Mouse (Mus musculus): Measurements from ENCODE around the gene Olfr131. TPM values are rescaled to one million over a fixed set of nuclear protein-coding genes. Genes with fewer than 3 reads are reported as not detected.
"Not testable (repeated sequence)": the region's sequence is repeated elsewhere in the genome, so short reads cannot be mapped to it uniquely, and the experiment has no call there.

Olfr131 gene
- polyA plus RNA-seq (2014; fragmentation: Nextera tagmentation; extraction: Ambion mirVana) = not detected in 2 replicates

- no peak for ATAC-seq (ENCODE audit: insufficient read depth, low FRiP score, low TSS enrichment)
- no peaks in the 10 kb centered on the region for H3K9me3 ChIP-seq (ENCODE audit: control insufficient read depth, low read length)
- H3K4me1 ChIP-seq (ENCODE audit: control insufficient read depth, insufficient read depth, low read length) = no peaks in the 10 kb centered on the region
- no peaks in the 10 kb centered on the region for H3K27me3 ChIP-seq (ENCODE audit: control insufficient read depth, insufficient read depth, low read length)
- H3K4me2 ChIP-seq (ENCODE audit: low read depth) = no peak within 1 kb of the TSS
- H3K27ac ChIP-seq (ENCODE audit: low read depth, low read length) = no peak within 1 kb of the TSS
- no peaks in the 10 kb centered on the region for H3K36me3 ChIP-seq (ENCODE audit: control insufficient read depth, insufficient read depth, low read length)
- no peak for DNase-seq (ENCODE audit: low spot score)
- H3K4me3 ChIP-seq (ENCODE audit: low read depth, low read length) = no peak within 1 kb of the TSS
- no peak within 1 kb of the TSS for H3K9ac ChIP-seq (ENCODE audit: low read length)
Measured at GRCm38 (mm10) chr17:38088593-38088992, at the start of gene Olfr131. Olfr131 (minus strand) TSS chr17:38088693.

GRCm38 (mm10) chr17:38134426-38134825, 45.9 kb upstream of the Olfr131 start, which contains the start of gene Olfr132:
Olfr132 (minus strand) TSS chr17:38134526.
- Histone ChIP-seq H3K4me3 (ENCODE audit: low read depth, low read length) (no peak within 1 kb of the TSS), H3K9ac (ENCODE audit: low read length) (no peak within 1 kb of the TSS), H3K27ac (ENCODE audit: low read depth, low read length) (no peak within 1 kb of the TSS), H3K36me3 (ENCODE audit: control insufficient read depth, insufficient read depth, low read length) (no peaks in the 10 kb centered on the region), H3K9me3 (ENCODE audit: control insufficient read depth, low read length) (no peaks in the 10 kb centered on the region), H3K4me1 (ENCODE audit: control insufficient read depth, insufficient read depth, low read length) (no peaks in the 10 kb centered on the region), H3K27me3 (ENCODE audit: control insufficient read depth, insufficient read depth, low read length) (no peaks in the 10 kb centered on the region), H3K4me2 (ENCODE audit: low read depth) (no peak within 1 kb of the TSS)
- WGBS = 77% methylated on average over 1 of the region's 1 CpGs
- no peak for DNase-seq (ENCODE audit: low spot score)
- ATAC-seq (ENCODE audit: insufficient read depth, low FRiP score, low TSS enrichment) = no peak

DNA sequence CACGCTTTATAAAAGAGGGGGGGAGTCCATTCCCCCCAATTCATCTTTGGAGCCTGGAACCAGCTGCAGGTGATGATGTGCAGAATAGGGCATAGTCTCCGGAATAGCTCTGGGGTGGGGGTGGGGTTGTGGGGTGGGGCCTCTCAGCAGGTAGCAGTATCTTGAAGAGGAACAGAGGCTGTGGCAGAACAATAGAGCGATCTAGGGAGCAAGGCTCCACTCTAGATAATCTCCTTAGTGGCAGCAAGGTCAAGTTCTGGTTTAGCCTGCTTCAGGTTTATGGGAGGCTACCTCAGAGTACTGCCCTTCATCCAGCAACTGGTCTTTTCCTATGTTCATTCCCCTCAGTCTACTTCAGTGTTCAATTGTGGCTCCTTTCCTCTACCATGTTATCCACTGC, 36.9 kb upstream of the Olfr131 start:
- H3K4me1 ChIP-seq (ENCODE audit: control insufficient read depth, insufficient read depth, low read length); DNase-seq (ENCODE audit: low spot score); ATAC-seq (ENCODE audit: insufficient read depth, low FRiP score, low TSS enrichment); H3K9ac ChIP-seq (ENCODE audit: low read length); H3K36me3 ChIP-seq (ENCODE audit: control insufficient read depth, insufficient read depth, low read length); H3K9me3 ChIP-seq (ENCODE audit: control insufficient read depth, low read length); H3K4me3 ChIP-seq (ENCODE audit: low read depth, low read length); H3K27ac ChIP-seq (ENCODE audit: low read depth, low read length); H3K4me2 ChIP-seq (ENCODE audit: low read depth); H3K27me3 ChIP-seq (ENCODE audit: control insufficient read depth, insufficient read depth, low read length): not testable (repeated sequence)
- 73% methylated on average over 3 of the region's 3 CpGs for WGBS

DNA sequence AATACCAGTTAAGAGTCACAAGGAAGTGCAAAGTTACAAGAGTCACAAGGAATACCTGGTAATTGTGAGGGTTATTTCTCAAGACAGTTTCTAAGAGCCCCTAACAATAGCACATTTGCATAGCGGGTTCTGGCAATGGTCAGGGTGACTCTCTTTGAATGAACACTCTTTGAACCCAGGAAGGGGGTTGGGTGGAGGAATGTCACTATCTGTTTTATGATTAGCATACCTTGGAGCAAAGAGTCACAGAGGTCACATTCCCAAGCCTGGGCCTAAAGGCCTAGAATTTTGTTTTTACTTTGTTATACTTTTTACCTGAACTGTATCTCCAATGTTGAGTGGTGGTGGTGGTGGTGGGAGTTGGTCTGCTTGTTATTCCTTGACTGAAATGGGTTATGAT, 35.7 kb upstream of the Olfr131 start:
- not testable (repeated sequence) for ATAC-seq (ENCODE audit: insufficient read depth, low FRiP score, low TSS enrichment); H3K4me3 ChIP-seq (ENCODE audit: low read depth, low read length); H3K27ac ChIP-seq (ENCODE audit: low read depth, low read length); H3K4me2 ChIP-seq (ENCODE audit: low read depth); H3K9ac ChIP-seq (ENCODE audit: low read length); H3K27me3 ChIP-seq (ENCODE audit: control insufficient read depth, insufficient read depth, low read length); DNase-seq (ENCODE audit: low spot score); H3K36me3 ChIP-seq (ENCODE audit: control insufficient read depth, insufficient read depth, low read length); H3K4me1 ChIP-seq (ENCODE audit: control insufficient read depth, insufficient read depth, low read length); H3K9me3 ChIP-seq (ENCODE audit: control insufficient read depth, low read length)
- WGBS = 75% methylated on average over 1 of the region's 1 CpGs

GRCm38 (mm10) chr17:38082364-38082763, 6.1 kb downstream of the Olfr131 start:
- Histone ChIP-seq H3K4me3 (ENCODE audit: low read depth, low read length) (no peak overlapping the region), H3K4me2 (ENCODE audit: low read depth) (no peak overlapping the region), H3K4me1 (ENCODE audit: control insufficient read depth, insufficient read depth, low read length) (no peaks in the 10 kb centered on the region), H3K9me3 (ENCODE audit: control insufficient read depth, low read length) (no peaks in the 10 kb centered on the region), H3K27ac (ENCODE audit: low read depth, low read length) (no peak overlapping the region), H3K27me3 (ENCODE audit: control insufficient read depth, insufficient read depth, low read length) (no peaks in the 10 kb centered on the region), H3K9ac (ENCODE audit: low read length) (no peak overlapping the region), H3K36me3 (ENCODE audit: control insufficient read depth, insufficient read depth, low read length) (no peaks in the 10 kb centered on the region)
- ATAC-seq (ENCODE audit: insufficient read depth, low FRiP score, low TSS enrichment) (no peak), DNase-seq (ENCODE audit: low spot score) (no peak)
- WGBS = 91% methylated on average over 4 of the region's 4 CpGs

DNA sequence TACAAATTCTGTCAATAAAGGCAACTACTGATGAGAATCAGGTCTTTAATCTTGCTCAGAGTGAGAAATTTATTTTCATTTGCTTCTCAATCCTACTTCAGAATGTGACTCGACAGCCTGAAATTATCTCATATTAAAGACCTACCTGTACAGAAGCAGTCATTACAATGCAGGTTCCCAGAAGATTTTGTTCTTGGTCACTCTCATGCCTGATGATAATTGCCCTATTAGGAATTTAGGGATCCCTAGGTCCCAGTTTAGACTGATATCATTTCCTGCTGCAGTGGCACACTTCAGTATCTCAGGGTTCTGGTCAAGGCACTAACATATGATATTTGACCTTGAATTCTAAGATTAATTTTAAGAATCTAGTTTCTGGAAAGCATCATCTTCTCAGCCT, 24.9 kb downstream of the Olfr131 start, which contains the start of gene Olfr130:
Gene Olfr130 (plus strand): TSS at position 301 of the 400 bp plus-strand sequence.
- Histone ChIP-seq H3K27ac (ENCODE audit: low read depth, low read length) (no peak within 1 kb of the TSS), H3K27me3 (ENCODE audit: control insufficient read depth, insufficient read depth, low read length) (no peaks in the 10 kb centered on the region), H3K36me3 (ENCODE audit: control insufficient read depth, insufficient read depth, low read length) (no peaks in the 10 kb centered on the region), H3K9ac (ENCODE audit: low read length) (no peak within 1 kb of the TSS), H3K4me1 (ENCODE audit: control insufficient read depth, insufficient read depth, low read length) (no peaks in the 10 kb centered on the region), H3K9me3 (ENCODE audit: control insufficient read depth, low read length) (no peaks in the 10 kb centered on the region), H3K4me2 (ENCODE audit: low read depth) (no peak within 1 kb of the TSS), H3K4me3 (ENCODE audit: low read depth, low read length) (no peak within 1 kb of the TSS)
- DNase-seq (ENCODE audit: low spot score) = no peak
- no peak for ATAC-seq (ENCODE audit: insufficient read depth, low FRiP score, low TSS enrichment)
- WGBS = 95% methylated on average over 1 of the region's 1 CpGs

DNA sequence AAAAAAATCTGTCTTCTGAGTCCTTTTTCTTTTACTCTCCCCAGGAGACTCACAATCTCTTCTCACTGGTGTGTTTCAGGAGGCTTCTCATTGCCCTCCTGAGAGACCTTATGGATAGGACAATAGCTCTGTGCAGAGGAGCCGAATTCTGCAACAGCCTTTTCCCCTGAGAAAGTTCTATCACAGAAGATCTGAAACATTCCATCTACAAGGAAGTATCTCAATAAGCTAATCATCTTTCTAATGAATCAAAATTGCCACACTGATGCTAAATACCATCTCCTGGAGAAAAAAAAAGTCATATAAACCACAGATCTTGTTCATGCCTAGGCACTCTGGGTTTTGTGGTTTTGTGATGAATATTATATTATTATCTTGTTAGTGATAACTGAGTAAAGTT, 28.5 kb downstream of the Olfr131 start, which contains the start of gene Olfr129:
Gene Olfr129 (minus strand): TSS at position 101 of the 400 bp plus-strand sequence.
- WGBS = 42% methylated on average over 1 of the region's 1 CpGs
- Histone ChIP-seq H3K4me1 (ENCODE audit: control insufficient read depth, insufficient read depth, low read length) (no peaks in the 10 kb centered on the region), H3K4me3 (ENCODE audit: low read depth, low read length) (no peak within 1 kb of the TSS), H3K36me3 (ENCODE audit: control insufficient read depth, insufficient read depth, low read length) (no peaks in the 10 kb centered on the region), H3K27me3 (ENCODE audit: control insufficient read depth, insufficient read depth, low read length) (no peaks in the 10 kb centered on the region), H3K9me3 (ENCODE audit: control insufficient read depth, low read length) (no peaks in the 10 kb centered on the region), H3K9ac (ENCODE audit: low read length) (no peak within 1 kb of the TSS), H3K4me2 (ENCODE audit: low read depth) (no peak within 1 kb of the TSS), H3K27ac (ENCODE audit: low read depth, low read length) (no peak within 1 kb of the TSS)
- ATAC-seq (ENCODE audit: insufficient read depth, low FRiP score, low TSS enrichment) (no peak), DNase-seq (ENCODE audit: low spot score) (no peak)

Other genes with a start within 250 kb of the Olfr131 start
- not detected in 2 replicates for gene Olfr126, start 241.2 kb downstream of the Olfr131 start, polyA plus RNA-seq (2014; fragmentation: Nextera tagmentation; extraction: Ambion mirVana)
- gene Olfr127, start 188.3 kb downstream of the Olfr131 start, polyA plus RNA-seq (2014; fragmentation: Nextera tagmentation; extraction: Ambion mirVana) = not detected in 2 replicates
- gene Olfr128, start 168.1 kb downstream of the Olfr131 start, polyA plus RNA-seq (2014; fragmentation: Nextera tagmentation; extraction: Ambion mirVana) = not detected in 2 replicates
- gene Olfr761, start 135.6 kb downstream of the Olfr131 start, polyA plus RNA-seq (2014; fragmentation: Nextera tagmentation; extraction: Ambion mirVana) = not detected in 2 replicates
- gene Olfr129, start 28.6 kb downstream of the Olfr131 start, polyA plus RNA-seq (2014; fragmentation: Nextera tagmentation; extraction: Ambion mirVana) = not detected in 2 replicates
- not detected in 2 replicates for gene Olfr130, start 24.8 kb downstream of the Olfr131 start, polyA plus RNA-seq (2014; fragmentation: Nextera tagmentation; extraction: Ambion mirVana)
- gene Olfr132, start 45.8 kb upstream of the Olfr131 start, polyA plus RNA-seq (2014; fragmentation: Nextera tagmentation; extraction: Ambion mirVana) = not detected in 2 replicates
- not detected in 2 replicates for gene Olfr133, start 56.6 kb upstream of the Olfr131 start, polyA plus RNA-seq (2014; fragmentation: Nextera tagmentation; extraction: Ambion mirVana)
- gene Olfr134, start 82.7 kb upstream of the Olfr131 start, polyA plus RNA-seq (2014; fragmentation: Nextera tagmentation; extraction: Ambion mirVana) = not detected in 2 replicates
- not detected in 2 replicates for gene Olfr135, start 115.6 kb upstream of the Olfr131 start, polyA plus RNA-seq (2014; fragmentation: Nextera tagmentation; extraction: Ambion mirVana)
- gene Olfr138, start 172.3 kb upstream of the Olfr131 start, polyA plus RNA-seq (2014; fragmentation: Nextera tagmentation; extraction: Ambion mirVana) = not detected in 2 replicates
- gene Olfr137, start 218.9 kb upstream of the Olfr131 start, polyA plus RNA-seq (2014; fragmentation: Nextera tagmentation; extraction: Ambion mirVana) = not detected in 2 replicates
- not detected in 2 replicates for gene Olfr136, start 241.1 kb upstream of the Olfr131 start, polyA plus RNA-seq (2014; fragmentation: Nextera tagmentation; extraction: Ambion mirVana)

Data from neural tube, embryonic 11.5 days (tissue).